Comparison of ENCODE assay signal across 8 mouse cellular contexts in genomic region chr10:124349300-124349699, GRCm38 (mm10).
DNase-seq lines count a peak whose midpoint lies in the region; ATAC-seq lines count a peak whose summit lies in the region.

No protein-coding gene starts in this region.

- no peak for ATAC-seq in liver, embryonic 12.5 days
- no peak for ATAC-seq in embryonic facial prominence, embryonic 14.5 days (ENCODE audit: low read depth)

- H3K27me3 ChIP-seq in liver, embryonic 12.5 days (replicated peaks), result no peaks in the 10 kb centered on the region
- H3K27me3 ChIP-seq in embryonic facial prominence, embryonic 14.5 days (replicated peaks; ENCODE audit: control insufficient read depth, insufficient read depth, low read length), result no peaks in the 10 kb centered on the region

- no peaks in the 10 kb centered on the region for H3K4me1 ChIP-seq in liver, embryonic 12.5 days
- H3K4me1 ChIP-seq in embryonic facial prominence, embryonic 14.5 days (ENCODE audit: control insufficient read depth, insufficient read depth, low read length), result no peaks in the 10 kb centered on the region

- H3K4me2 ChIP-seq in liver, embryonic 12.5 days, result no peak overlapping the region
- H3K4me2 ChIP-seq in embryonic facial prominence, embryonic 14.5 days (ENCODE audit: low read depth, low read length), result no peak overlapping the region

- no peak overlapping the region for H3K4me3 ChIP-seq in liver, embryonic 12.5 days
- H3K4me3 ChIP-seq in embryonic facial prominence, embryonic 14.5 days (ENCODE audit: low read depth, low read length), result no peak overlapping the region

- no peaks in the 10 kb centered on the region for H3K9me3 ChIP-seq in liver, embryonic 12.5 days (replicated peaks)
- H3K9me3 ChIP-seq in embryonic facial prominence, embryonic 14.5 days (ENCODE audit: control insufficient read depth, low read length), result no peaks in the 10 kb centered on the region

- H3K36me3 ChIP-seq in liver, embryonic 12.5 days, result no peaks in the 10 kb centered on the region
- H3K36me3 ChIP-seq in embryonic facial prominence, embryonic 14.5 days (ENCODE audit: control insufficient read depth, insufficient read depth, low read length), result no peaks in the 10 kb centered on the region

- no peak overlapping the region for H3K9ac ChIP-seq in liver, embryonic 12.5 days
- no peak overlapping the region for H3K9ac ChIP-seq in embryonic facial prominence, embryonic 14.5 days (ENCODE audit: low read depth, low read length)

- DNase-seq in cerebellum, adult 11-12 months, result peak; percentile 3
- no peak for DNase-seq in cerebellum, adult 11 months
- peak; percentile 6 for DNase-seq in liver
- peak; percentile 83 for DNase-seq in embryonic facial prominence, embryonic 14.5 days (ENCODE audit: low spot score)
- peak; percentile 4 to 10 for DNase-seq in kidney, postnatal 36 days
- DNase-seq in thymus, adult 18-20 months, result no peak
- no peak for DNase-seq in urinary bladder, postnatal 25 days (ENCODE audit: low spot score)

- 55% methylated on average over 2 of the region's 2 CpGs for WGBS in liver, embryonic 12.5 days (ENCODE audit: insufficient replicate concordance)
- 47% methylated on average over 2 of the region's 2 CpGs for WGBS in embryonic facial prominence, embryonic 14.5 days

- no peak overlapping the region for H3K27ac ChIP-seq in liver, embryonic 12.5 days
- H3K27ac ChIP-seq in embryonic facial prominence, embryonic 14.5 days (replicated peaks; ENCODE audit: low read depth, low read length), result no peak overlapping the region

Comparison
In these comparisons a context has a peak if more than half of its experiments do, and no peak if none do; other contexts are left out.
1. DNase-seq: peak in cerebellum, adult 11-12 months (single experiment), liver (single experiment), embryonic facial prominence, embryonic 14.5 days (single experiment) and kidney, postnatal 36 days (2 of 2); none in cerebellum, adult 11 months (single experiment), thymus, adult 18-20 months (0 of 2) and urinary bladder, postnatal 25 days (single experiment).